Mouse (Mus musculus) activated CD4-positive, CD25-positive, alpha-beta regulatory T cell, adult 4 months (primary cell): ENCODE measurements around the gene Abhd16b. TPM values are rescaled to one million over a fixed set of nuclear protein-coding genes. Genes with fewer than 3 reads are reported as not detected.

Source experiments
- ATAC-seq: one replicate; pipeline ENCODE4 v1.8.0; 2017
- polyA plus RNA-seq, 2 experiments: library from polyadenylated mRNA; unstranded; fragments of 100-300 nt; shearing (Covaris generic); gene quantifications; one replicate each; pipeline ENCODE4 v1.2.1; 2017

The Abhd16b gene
- not detected for polyA plus RNA-seq

DNA sequence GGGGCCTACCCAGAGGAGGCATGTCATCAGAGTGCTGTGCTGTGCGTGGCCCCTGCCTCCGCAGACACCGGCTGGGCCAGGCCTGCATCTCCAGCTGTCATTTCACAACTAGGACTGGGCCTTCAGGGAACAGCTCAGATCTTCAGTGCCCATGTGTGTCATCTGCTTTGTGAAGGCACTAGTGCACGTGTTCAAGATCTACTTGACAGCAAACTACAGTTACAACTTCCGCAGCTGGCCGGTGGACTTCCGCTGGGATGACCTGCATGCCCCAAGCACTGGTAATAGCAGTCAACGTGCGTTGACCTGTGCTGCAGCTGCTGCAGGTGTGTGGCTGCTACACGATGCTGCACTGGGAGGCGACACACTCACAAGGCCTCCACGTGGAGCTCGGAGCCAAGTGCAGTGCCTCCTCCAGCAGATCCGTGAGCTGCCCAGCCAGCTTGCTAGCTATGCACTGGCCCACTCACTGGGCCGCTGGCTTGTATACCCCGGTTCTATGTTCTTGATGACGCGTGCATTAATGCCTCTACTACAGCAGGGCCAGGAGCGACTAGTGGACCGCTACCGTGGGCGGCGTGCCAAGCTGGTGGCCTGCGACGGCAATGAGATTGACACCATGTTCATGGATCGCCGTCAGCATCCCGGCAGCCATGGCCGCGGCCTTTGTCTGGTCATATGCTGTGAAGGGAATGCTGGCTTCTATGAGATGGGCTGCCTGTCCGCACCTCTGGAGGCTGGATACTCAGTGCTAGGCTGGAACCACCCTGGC lies at the start of gene Abhd16b:
Abhd16b (plus strand) TSS at position 51 of the 772 bp plus-strand sequence.
- no peak for ATAC-seq

DNA sequence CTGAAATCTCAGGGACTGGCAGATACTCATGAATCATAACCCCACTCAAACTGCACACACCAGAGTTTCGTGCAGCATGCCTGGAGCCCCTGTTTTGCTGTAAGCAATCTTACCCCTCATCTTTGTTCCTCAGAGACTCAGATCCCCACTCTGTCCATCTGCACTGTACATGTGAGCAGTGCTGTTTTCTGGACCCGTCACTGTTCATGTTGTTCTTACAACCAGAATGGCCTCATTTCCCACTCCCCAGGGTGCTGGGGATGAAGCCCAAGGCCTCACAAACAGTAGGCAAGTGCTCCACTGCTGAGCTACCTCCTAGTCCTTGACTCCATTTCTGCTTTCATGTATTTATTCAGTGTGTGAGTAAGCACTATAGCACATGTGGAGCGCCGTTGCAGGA lies 40.8 kb upstream of the Abhd16b start:
- ATAC-seq, result no peak

DNA sequence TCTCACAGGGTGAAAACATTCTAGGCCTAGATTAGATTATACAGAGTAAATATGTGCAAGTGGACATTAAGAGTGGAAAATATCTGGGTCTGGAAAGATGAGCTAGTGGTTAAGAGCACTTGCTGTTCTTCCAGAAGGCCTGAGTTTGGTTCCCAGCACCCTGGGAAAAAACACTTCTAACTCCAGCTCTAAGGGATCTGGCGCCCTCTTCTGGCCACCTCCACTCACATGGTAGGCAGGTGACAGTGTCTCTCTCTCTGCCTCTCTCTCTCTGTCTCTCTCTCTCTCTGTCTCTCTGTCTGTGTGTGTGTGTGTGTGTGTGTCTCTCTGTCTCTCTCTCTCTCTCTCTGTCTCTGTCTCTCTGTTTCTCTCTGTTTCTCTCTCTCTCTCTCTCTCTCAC lies 39.7 kb upstream of the Abhd16b start:
- ATAC-seq, result no peak

DNA sequence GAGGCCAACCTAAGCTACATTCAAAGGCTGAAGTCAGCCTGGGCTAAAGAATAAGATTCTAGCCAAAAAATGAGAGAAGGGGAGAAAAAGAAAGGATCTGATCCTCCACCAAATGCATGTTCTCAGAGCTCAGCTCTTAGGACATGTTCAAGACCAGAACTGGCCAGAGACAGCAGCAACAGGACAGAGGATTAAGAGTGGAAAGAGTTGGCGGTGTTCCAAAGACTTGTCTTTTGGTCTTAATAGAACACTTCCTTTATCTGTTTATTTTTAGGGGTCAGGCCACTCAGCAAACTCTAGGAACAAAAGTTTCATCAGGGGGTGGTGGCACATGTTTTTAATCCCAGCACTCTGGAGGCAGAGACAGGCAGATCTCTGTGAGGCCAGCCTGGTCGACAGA lies 37.1 kb upstream of the Abhd16b start:
- ATAC-seq, result no peak

DNA sequence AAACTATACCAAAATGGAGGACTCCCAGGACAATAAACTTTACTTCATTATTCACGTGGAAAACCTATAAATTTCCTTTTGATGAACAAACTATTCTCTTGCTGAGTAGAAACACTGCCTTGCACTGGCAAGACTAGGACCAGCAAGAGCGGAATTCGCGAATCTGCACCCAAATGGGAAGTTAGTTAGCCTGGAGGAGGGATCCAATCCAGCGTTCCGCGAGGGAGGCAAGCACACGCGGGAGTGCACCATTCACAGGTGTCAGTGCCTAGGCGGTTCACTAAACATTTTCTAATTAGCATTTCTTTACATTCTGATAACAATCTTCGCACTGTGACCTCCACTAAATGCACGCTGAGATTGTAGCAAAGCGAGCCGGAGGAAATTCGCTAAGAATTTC lies 35.2 kb upstream of the Abhd16b start:
- no peak for ATAC-seq

DNA sequence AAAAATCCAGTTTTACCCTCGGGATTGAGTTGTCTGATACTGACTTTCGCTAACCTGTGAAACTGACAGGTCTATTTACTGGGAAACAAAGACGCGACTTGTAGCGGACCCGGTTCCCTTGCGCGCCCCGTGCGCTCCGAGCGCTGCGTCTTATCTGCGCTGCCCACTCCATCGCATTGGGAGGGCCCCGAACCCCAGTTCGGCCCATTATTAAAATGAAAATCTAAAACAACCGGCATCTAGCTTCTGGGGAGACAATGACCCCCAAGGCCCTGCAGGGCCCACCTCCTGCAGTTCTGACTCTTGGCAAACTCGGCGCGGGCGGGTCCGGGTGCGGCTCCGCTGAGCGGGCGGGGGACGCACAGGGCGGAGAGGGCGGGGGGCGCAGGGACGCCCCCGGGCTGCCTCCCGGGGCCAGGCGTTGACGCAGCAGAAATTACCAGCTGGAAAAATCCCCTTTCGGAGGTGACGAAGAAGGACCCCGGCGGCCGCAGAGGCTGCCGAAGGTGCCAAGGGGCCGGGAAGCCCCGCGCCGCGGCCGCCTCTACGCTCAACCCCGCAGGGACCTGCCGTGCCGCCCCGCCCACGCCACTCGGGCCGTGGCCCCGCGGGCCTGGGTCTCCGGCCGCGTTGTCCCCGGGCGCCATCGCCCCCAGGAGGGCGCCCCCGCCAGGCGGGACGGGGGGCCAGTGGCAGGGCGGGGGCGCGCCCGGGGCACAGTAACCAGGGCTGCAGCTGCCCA lies 34.4 kb upstream of the Abhd16b start:
- ATAC-seq, result peak; percentile 21

DNA sequence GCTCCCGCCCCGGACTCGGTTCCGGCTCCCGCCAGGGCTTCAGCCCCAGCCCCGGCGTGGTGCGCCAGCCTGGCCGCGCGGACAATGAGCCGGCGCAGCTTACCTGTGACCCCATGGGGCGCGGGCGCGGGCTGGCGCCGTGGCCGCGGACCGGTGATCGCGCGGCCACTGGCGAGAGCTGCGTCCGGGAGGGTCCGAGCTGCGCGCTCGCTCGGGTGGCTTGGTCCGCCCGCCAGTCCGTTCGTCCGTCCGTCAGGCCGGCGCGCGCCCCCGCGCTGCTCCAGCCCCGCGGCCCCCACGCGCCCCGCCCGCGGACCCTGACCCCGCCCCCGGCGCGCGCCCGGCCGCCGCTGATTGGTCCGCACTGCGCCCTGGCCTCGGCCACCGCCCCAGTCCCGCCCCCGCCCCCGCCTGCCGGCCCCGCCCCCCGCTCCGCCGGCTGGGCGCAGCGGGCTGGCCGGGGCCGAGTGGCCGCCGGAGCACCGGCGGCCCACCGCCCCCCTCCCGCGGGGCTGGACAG lies 33.8 kb upstream of the Abhd16b start, which contains the start of gene Zbtb46:
Zbtb46 (minus strand) TSS at position 274 of the 520 bp plus-strand sequence.
- no peak for ATAC-seq

DNA sequence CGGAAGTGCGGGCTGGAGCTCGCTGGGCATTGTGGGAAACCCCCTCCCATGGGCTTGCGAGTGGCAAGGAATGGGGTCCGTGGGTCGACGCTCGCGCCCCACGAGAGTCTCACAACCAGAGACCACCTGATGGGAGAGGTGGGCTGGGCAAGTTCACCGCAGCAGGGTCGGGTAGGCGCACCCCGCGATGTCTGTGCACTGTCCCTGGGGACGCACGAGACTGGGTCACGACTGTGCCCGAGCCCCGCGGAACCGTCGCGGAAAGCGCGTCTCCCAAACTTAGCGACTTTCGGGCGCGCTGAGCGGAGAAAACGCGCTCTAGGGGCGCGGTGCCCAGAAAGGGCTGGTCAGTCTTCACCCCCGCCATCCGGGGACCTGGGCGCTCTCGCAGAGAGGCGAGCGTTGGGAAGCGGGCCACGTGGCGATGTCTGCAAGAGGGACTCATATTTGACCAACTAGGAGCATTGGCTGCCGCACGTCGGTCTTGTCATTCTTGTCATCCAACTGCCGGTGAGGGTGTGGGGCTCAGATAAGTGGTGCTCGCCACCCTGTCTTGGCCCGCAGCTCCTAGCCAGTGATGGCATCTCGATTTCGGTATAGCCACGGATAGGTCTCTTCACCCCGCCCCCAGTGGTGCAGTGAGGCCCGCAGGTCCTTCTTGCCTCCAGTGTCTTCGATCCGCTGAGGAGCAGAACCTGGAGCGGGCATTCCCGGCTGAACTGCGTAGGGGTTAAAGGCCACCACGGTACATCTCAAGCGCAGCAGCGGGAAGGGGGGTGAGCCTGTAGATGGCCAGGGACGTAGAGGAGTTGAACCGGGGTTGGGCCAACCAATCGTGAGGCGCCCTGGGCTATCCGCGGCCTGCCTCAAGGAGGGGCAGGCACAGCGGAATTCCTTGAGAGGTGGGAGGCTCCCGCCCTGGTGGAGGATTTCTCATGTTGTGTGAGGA lies 33.1 kb upstream of the Abhd16b start:
- peak; percentile 22 for ATAC-seq

DNA sequence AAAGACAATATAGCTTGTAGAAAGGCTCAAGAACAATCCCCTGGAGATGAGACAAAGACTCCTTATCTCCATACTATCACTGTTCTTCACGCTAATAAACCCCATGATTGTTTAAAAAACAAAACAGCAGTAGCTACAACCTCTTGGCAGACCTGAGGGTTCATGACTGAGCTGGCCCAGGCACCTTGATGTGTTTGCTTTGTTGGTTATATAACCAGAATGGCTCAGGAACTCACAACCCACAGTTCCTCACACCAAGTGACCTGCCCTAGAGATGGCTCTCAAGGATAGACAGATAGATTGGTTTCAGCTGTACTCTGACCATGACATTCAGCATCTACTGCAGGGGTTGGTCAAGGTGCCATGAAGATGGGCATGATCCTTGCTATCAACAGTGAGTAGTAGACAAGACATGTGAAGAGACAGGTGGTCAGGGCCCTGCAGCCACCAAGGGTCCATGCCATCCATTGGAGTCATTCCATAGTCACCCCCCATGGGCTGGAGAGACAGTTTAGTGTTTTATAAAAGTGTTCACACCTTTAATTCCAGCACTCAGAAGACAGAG lies 31.4 kb upstream of the Abhd16b start:
- no peak for ATAC-seq

DNA sequence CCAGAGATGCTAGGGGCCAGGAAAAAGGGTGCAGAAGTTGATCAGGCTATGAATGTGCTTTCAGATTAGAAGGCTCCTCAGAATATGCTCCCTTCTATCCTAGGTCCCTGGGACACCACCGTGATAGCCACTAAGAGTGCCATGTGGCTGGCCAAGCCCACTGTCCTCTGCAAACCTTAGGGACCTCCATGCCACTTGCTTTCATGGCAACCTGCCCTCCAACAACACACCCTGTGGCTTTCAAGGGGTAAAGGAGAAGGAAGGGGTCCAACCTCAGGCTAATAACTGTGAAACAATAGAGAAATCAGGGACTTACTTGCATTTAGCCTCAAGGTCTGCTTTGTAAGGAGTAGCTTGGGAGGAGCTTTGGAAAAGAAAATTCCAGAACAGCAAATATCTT lies 30.4 kb upstream of the Abhd16b start:
- ATAC-seq, result no peak

DNA sequence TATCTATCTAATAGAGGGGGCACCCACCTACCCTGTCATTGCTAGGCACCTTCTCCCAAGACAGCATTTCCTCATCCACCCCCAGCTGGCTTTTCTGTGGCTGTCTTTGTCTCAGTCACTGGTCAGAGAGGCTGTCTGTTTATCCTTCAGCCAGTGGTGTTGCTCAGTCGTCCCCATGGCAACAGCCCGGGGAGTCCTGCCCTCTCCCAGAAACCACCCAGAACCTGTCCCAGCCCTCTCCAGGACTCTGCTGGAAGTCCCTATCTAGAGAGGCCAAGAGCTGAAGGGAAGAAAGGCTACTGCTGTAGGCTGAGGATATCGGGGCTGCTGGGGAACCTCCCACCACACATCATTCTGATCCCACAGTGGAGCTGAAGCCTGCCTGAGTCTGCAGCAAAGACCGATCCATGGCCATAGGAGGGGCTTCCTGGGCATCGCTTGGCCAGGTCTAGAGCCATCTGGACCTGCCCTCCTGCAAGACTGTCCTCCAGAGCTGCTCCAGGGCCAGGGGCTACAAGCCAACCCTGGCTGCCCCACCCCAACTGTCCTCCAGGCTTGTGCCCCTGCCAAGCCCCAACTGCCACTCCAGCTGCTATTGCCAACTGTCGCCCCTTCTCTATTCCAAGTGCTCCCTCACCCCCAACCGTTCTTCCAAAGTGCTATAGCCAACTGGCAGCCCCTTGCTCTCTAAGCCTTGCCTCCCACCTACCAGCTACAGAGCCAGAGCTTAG lies 29.8 kb upstream of the Abhd16b start:
- ATAC-seq, result no peak

DNA sequence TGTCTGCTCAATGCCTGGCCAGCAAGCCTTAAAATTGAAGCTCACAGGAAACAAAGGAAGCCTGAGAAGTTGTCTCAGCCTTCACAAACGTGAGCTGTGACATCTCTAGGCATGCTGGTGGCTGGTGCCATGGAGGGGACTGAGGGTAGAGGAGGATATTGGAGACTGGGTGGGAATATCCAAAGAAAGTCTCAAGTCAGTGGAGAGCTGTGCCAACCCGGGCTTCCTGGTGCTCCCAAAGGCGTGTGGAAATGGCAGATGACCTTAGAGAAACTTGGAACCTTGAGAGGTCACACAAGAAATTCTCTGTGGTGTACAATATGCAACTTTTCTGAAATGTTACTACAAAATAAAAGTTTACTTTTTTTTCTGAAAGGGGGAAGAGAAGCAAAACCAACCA lies 27.6 kb upstream of the Abhd16b start:
- ATAC-seq, result no peak

DNA sequence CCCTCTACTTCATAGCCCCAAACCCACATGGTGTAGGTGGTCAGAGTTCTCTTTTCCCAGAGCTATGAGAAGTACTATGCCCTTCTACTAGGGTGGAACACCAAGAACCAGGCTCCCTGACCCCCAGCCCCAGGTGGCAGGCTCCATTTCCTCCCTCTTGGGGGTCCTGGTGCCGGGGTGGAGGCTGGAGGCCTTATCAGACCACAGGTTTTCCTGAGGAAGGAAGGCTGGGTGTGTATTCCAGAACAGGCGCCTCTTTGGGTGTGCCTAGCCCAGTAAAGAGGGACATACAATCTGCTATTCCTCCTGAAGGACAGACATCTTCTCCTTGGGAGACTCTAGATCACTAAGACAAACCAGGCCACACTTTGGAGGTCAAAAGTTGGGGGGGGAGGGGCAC lies 22.7 kb upstream of the Abhd16b start:
- ATAC-seq, result no peak

DNA sequence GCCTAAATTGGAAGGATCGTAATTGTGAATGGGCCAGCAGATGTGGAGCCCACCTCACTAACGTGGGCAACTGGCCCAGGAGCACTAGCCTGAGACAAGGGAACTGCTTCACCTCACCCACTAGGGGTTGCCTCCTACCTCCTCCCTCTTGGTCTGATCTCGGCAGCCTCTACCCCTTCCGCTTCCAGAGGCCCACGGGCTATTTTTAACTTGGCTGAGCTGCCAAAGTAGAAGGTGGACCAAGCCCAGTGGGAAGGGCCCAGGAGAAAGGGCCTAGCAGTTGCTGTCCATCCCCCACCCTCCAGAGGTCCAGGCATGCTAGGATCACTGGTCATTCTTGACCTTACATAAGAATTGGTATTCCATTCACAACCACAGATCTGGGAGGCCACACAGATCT lies 21.8 kb upstream of the Abhd16b start:
- ATAC-seq, result no peak

DNA sequence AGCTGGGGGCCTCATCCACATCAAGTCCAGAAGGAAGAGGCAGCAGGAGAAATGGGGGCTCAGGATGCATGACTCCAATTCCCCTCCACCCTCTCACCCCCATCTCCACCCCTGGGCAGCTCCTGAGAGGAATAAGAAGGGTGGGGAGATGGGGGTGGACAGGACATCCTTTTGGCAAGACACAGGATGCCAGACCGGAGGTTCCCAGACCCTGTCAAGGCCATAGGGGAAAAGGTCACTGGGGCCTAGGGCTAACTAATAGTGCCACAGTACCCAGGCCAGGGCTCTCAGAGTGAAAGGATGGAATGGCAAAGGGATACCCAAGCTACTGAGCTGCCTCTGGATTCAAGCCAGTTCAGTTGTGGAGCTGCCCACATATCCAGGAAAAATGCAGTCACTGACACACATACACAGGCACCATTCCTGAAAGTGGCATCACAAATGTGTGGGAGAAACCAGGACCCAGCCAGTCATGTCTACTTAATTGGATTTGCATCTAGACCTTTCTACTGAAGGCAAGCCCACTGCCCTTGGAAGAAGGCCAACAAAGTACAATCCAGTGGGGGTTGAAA lies 20.7 kb upstream of the Abhd16b start:
- ATAC-seq, result no peak

DNA sequence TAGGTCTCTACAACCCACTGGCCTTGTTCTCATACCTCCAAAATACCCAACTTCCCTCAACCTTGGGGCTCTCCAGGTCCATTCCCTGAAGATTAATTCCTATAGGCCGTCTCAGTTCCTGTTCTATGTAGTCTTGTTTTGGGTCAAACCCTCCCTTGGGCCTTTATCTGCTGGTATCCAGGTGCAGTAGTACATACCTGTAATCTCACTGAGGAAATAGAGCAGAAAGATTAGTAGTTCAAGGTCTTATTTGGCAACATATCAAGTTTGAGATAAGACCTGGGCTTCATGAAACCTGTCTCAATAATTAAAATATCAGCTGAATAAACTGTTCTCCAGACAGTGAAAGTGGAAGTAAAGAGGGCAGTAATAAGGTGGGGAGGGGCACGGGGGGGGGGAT lies 9.9 kb upstream of the Abhd16b start:
- ATAC-seq, result no peak

DNA sequence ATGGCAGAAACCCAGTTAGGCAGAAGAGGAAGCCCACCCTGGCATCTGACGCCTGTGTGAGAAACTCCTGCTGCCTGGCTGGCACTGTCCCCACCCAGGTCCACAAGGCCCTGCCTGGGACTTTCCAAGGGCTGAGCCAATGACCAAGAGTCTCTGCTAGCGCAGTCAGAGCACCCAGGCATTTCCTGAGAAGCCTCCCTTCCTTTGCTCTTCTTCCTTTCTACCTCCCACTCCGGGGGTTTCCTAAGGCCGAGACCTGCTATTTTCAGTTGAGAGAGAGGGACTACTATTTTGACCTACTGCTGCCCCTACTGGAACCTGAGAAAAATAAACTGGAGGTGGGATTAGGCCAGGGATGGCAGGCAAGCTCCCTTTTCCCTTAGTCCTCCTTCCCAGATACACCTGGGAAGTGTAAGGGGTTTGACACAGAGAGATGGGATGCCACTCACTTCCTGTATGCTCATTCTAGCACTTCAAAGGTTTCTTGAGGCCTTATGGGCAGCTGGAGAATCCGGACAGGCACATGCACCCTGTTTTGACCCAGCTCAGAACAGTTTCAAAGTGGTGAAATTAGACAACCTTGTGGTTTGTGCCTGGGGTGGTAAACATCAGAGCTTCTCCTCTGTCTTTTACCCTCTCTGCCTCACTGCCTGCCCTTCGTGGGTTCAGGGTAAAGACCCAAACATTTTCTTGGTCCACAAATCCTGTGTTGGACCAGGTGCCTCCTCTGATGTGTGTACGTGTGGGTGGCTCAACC lies 9.3 kb upstream of the Abhd16b start:
- peak; percentile 96 for ATAC-seq

DNA sequence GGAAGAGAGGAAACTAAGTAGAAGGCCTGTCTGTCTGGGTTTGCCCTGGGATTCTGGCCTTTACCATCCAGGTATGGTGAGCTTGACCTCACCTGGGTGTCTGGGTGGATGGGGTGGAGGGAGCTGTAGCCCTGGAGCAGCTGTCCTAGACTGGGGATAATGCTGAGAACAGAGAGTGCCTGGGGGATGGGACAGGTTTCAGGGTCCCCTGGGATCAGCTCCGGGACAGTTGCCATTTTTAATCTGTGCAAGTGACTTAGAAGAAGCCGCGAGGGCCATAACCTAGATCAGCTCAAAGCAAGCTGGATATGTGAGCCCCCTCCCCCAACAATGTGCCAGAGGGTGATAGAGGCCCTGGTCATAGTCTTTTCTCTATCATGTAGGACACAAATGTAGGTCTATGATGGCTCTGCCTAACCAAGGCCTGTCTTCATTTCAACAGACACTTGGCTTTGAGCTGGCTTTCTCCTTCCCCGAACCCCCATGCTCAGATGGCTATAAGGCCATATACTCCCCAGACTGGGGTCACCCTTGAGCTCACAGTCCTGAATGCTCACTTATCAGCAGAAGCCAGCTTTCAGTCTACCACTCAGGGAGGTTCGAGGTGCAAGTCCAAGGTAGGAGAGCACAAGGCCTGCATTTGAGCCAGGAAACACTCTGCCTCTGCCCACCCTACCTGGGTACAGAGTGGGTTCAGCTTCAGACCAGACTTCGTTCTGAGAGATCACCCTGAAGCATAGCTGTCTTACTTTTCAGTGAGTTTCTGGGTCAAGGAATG lies 8.4 kb upstream of the Abhd16b start:
- ATAC-seq, result no peak

DNA sequence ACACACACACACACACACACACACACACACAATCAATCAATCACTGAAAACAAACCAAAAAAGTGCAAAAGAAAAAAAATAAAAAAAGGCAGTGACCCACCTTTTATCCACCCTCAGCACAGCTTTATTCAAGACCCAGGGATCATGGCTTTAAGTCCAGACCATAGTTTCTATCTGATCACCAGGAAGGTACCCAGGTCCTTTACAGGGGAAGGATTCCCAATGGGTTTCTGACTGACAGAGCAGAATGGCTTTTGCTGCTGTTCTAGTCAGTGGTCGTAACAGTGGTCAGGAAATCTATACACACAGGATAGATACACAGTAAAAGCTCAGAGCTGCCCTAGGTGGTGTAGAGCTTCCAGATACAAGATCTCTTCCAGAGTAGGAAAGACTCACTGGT lies 7.3 kb upstream of the Abhd16b start:
- ATAC-seq, result no peak
